Mouse (Mus musculus): ENCODE data around the gene Wnt1.

- TF ChIP-seq CTCF (IDR thresholded peaks at IDR 0.05; ENCODE audit: low read depth, low read length), result peak; percentile 53
- no peak for TF ChIP-seq EP300 (IDR thresholded peaks at IDR 0.05; ENCODE audit: insufficient read depth, low read depth, low read length)
- TF ChIP-seq POLR2A (IDR thresholded peaks at IDR 0.05; ENCODE audit: insufficient read depth, low read length), result no peak
Measured at GRCm38 (mm10) chr15:98823434-98823833, 33.8 kb downstream of the Wnt1 start.

Measured in ES-Bruce4 (cell line).